Mouse (Mus musculus): ENCODE measurements around the gene Sos1. TPM values are rescaled to one million over a fixed set of nuclear protein-coding genes. Genes with fewer than 3 reads are reported as not detected.
A peak's percentile ranks its signal among the peaks of the same experiment; 100 is the strongest.

Sos1 gene
- polyA plus RNA-seq (2012; ENCODE audit: insufficient read depth, low replicate concordance) = 1.1 and 1.3 TPM in 2 replicates

GRCm38 (mm10) chr17:80480031-80480854 lies at the start of gene Sos1:
Sos1 (minus strand) TSS chr17:80480453.
- Histone ChIP-seq H3K9me3 (no peaks in the 10 kb centered on the region), H3K36me3 (replicated peaks; ENCODE audit: low read length) (peaks cover 10% of the 10 kb centered on the region), H3K4me1 (peaks cover 69% of the 10 kb centered on the region), H3K4me3 (replicated peaks) (peak within 1 kb of the TSS; percentile 98), H3K27me3 (replicated peaks) (no peaks in the 10 kb centered on the region)
- TF ChIP-seq FLI1 (IDR thresholded peaks at IDR 0.05; ENCODE audit: low read length) (no peak), GATA1 (IDR thresholded peaks at IDR 0.05; ENCODE audit: borderline replicate concordance, low read length) (no peak)

GRCm38 (mm10) chr17:80523231-80523630 lies 43.0 kb upstream of the Sos1 start:
- no peak for TF ChIP-seq GATA1 (IDR thresholded peaks at IDR 0.05; ENCODE audit: borderline replicate concordance, low read length)
- no peak for TF ChIP-seq FLI1 (IDR thresholded peaks at IDR 0.05; ENCODE audit: low read length)
- H3K4me3 ChIP-seq (replicated peaks) = no peak overlapping the region
- no peaks in the 10 kb centered on the region for H3K27me3 ChIP-seq (replicated peaks)
- H3K4me1 ChIP-seq = peaks cover 31% of the 10 kb centered on the region
- H3K36me3 ChIP-seq (replicated peaks; ENCODE audit: low read length) = no peaks in the 10 kb centered on the region
- H3K9me3 ChIP-seq = no peaks in the 10 kb centered on the region

GRCm38 (mm10) chr17:80522229-80522556 lies 41.9 kb upstream of the Sos1 start:
- H3K4me3 ChIP-seq (replicated peaks) = peak overlapping the region; percentile 34
- H3K4me1 ChIP-seq = peaks cover 39% of the 10 kb centered on the region
- no peaks in the 10 kb centered on the region for H3K27me3 ChIP-seq (replicated peaks)
- no peaks in the 10 kb centered on the region for H3K9me3 ChIP-seq
- no peaks in the 10 kb centered on the region for H3K36me3 ChIP-seq (replicated peaks; ENCODE audit: low read length)
- TF ChIP-seq FLI1 (IDR thresholded peaks at IDR 0.05; ENCODE audit: low read length) = no peak

GRCm38 (mm10) chr17:80521521-80522228 lies 41.4 kb upstream of the Sos1 start:
- TF ChIP-seq GATA1 (IDR thresholded peaks at IDR 0.05; ENCODE audit: borderline replicate concordance, low read length) (no peak), FLI1 (IDR thresholded peaks at IDR 0.05; ENCODE audit: low read length) (no peak)
- Histone ChIP-seq H3K36me3 (replicated peaks; ENCODE audit: low read length) (no peaks in the 10 kb centered on the region), H3K27me3 (replicated peaks) (no peaks in the 10 kb centered on the region), H3K4me1 (peaks cover 44% of the 10 kb centered on the region), H3K9me3 (no peaks in the 10 kb centered on the region), H3K4me3 (replicated peaks) (no peak overlapping the region)

GRCm38 (mm10) chr17:80520537-80520936 lies 40.3 kb upstream of the Sos1 start:
- peaks cover 51% of the 10 kb centered on the region for H3K4me1 ChIP-seq
- no peaks in the 10 kb centered on the region for H3K9me3 ChIP-seq
- no peaks in the 10 kb centered on the region for H3K36me3 ChIP-seq (replicated peaks; ENCODE audit: low read length)
- no peaks in the 10 kb centered on the region for H3K27me3 ChIP-seq (replicated peaks)
- H3K4me3 ChIP-seq (replicated peaks) = no peak overlapping the region
- TF ChIP-seq FLI1 (IDR thresholded peaks at IDR 0.05; ENCODE audit: low read length) (no peak), GATA1 (IDR thresholded peaks at IDR 0.05; ENCODE audit: borderline replicate concordance, low read length) (no peak)

- Histone ChIP-seq H3K9me3 (no peaks in the 10 kb centered on the region), H3K27me3 (replicated peaks) (no peaks in the 10 kb centered on the region), H3K4me1 (peaks cover 67% of the 10 kb centered on the region), H3K4me3 (replicated peaks) (no peak overlapping the region), H3K36me3 (replicated peaks; ENCODE audit: low read length) (no peaks in the 10 kb centered on the region)
- TF ChIP-seq GATA1 (IDR thresholded peaks at IDR 0.05; ENCODE audit: borderline replicate concordance, low read length) (no peak), FLI1 (IDR thresholded peaks at IDR 0.05; ENCODE audit: low read length) (no peak)
Measured at GRCm38 (mm10) chr17:80518811-80519210, 38.6 kb upstream of the Sos1 start.

GRCm38 (mm10) chr17:80517244-80517643 lies 37.0 kb upstream of the Sos1 start:
- no peak overlapping the region for H3K4me3 ChIP-seq (replicated peaks)
- peaks cover 74% of the 10 kb centered on the region for H3K4me1 ChIP-seq
- H3K9me3 ChIP-seq = no peaks in the 10 kb centered on the region
- H3K36me3 ChIP-seq (replicated peaks; ENCODE audit: low read length) = peaks cover 2% of the 10 kb centered on the region
- TF ChIP-seq FLI1 (IDR thresholded peaks at IDR 0.05; ENCODE audit: low read length) = no peak
- TF ChIP-seq GATA1 (IDR thresholded peaks at IDR 0.05; ENCODE audit: borderline replicate concordance, low read length) = no peak
- H3K27me3 ChIP-seq (replicated peaks) = no peaks in the 10 kb centered on the region

- peaks cover 2% of the 10 kb centered on the region for H3K36me3 ChIP-seq (replicated peaks; ENCODE audit: low read length)
- H3K4me3 ChIP-seq (replicated peaks) = no peak overlapping the region
- no peaks in the 10 kb centered on the region for H3K27me3 ChIP-seq (replicated peaks)
- TF ChIP-seq FLI1 (IDR thresholded peaks at IDR 0.05; ENCODE audit: low read length) (no peak), GATA1 (IDR thresholded peaks at IDR 0.05; ENCODE audit: borderline replicate concordance, low read length) (no peak)
- H3K4me1 ChIP-seq = peaks cover 67% of the 10 kb centered on the region
- H3K9me3 ChIP-seq = no peaks in the 10 kb centered on the region
Measured at GRCm38 (mm10) chr17:80515956-80516355, 35.7 kb upstream of the Sos1 start.

- peaks cover 65% of the 10 kb centered on the region for H3K4me1 ChIP-seq
- no peak for TF ChIP-seq GATA1 (IDR thresholded peaks at IDR 0.05; ENCODE audit: borderline replicate concordance, low read length)
- no peak for TF ChIP-seq FLI1 (IDR thresholded peaks at IDR 0.05; ENCODE audit: low read length)
Measured at GRCm38 (mm10) chr17:80515513-80515912, 35.3 kb upstream of the Sos1 start.

GRCm38 (mm10) chr17:80513766-80514165 lies 33.5 kb upstream of the Sos1 start:
- Histone ChIP-seq H3K27me3 (replicated peaks) (no peaks in the 10 kb centered on the region), H3K36me3 (replicated peaks; ENCODE audit: low read length) (peaks cover 2% of the 10 kb centered on the region), H3K4me3 (replicated peaks) (peak overlapping the region; percentile 83), H3K9me3 (no peaks in the 10 kb centered on the region), H3K4me1 (peaks cover 76% of the 10 kb centered on the region)
- no peak for TF ChIP-seq FLI1 (IDR thresholded peaks at IDR 0.05; ENCODE audit: low read length)
- TF ChIP-seq GATA1 (IDR thresholded peaks at IDR 0.05; ENCODE audit: borderline replicate concordance, low read length) = no peak

More at GRCm38 (mm10) chr17:80515513-80515912, 35.3 kb upstream of the Sos1 start:
- Histone ChIP-seq H3K27me3 (replicated peaks) (no peaks in the 10 kb centered on the region), H3K36me3 (replicated peaks; ENCODE audit: low read length) (peaks cover 2% of the 10 kb centered on the region), H3K4me3 (replicated peaks) (no peak overlapping the region), H3K9me3 (no peaks in the 10 kb centered on the region)

All from megakaryocyte, embryonic 14.5 days (primary cell).